Mouse (Mus musculus) gastrocnemius, postnatal 4 days (tissue): ENCODE measurements around the gene Pdzph1. TPM values are rescaled to one million over a fixed set of nuclear protein-coding genes. Genes with fewer than 3 reads are reported as not detected.
A peak's percentile ranks its signal among the peaks of the same experiment; 100 is the strongest.

Source experiments
- DNase-seq, 2 experiments: peaks; one replicate each; pipeline ENCODE4 v3.0.0; 2021 to 2022; ENCODE audit warnings: low spot score in 2 of 2, mixed read lengths in 2 of 2
- total RNA-seq, 2 experiments: library from RNA; stranded (reverse); gene quantifications; 2 replicates each; pipeline ENCODE4 v1.2.3; 2021

Gene Pdzph1
- total RNA-seq, 2 experiments from 2014 or later: not detected

- DNase-seq: no peak
Observed at GRCm38 (mm10) chr17:58923316-58923866, 67.8 kb downstream of the Pdzph1 start.

DNA sequence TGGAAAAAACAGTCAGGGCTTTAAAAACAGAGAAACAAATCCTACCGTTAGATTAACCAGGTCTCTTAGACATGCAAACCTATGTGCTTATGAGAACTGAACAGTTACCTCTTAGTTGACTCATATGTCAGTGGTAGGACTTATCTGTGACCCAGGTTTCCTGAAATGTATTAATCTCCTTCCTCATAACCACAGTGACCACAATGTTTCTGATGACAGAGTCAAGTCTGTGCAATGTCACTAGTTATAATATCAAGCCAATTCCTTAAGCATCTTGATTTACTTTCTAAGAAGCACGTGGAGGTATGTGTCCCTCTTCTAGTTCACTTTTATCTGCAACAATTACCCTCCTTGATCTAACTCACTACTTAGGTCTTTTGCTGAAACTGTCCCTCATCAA lies 68.4 kb downstream of the Pdzph1 start:
- no peak for DNase-seq

- no peak for DNase-seq
Observed at GRCm38 (mm10) chr17:58919927-58920326, 71.2 kb downstream of the Pdzph1 start.

DNA sequence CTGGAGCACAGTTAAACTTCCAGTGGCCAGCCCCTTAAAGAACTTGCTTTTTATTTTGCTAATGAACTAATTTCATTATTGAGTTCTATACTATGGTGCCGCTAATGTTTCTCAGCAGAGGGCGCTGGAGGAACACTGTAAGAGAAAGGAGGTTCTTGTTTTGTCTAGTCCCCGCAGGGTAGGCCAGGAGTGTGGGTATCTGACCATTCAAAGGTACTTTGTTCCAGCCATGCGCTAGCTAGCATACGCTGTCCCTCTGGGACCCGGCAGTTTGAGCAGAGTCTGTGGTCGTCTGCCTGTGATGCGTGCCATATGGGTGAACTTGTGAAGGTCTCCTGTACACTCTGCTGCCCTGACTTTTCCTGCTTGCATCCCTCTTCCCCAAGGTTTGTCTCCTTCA lies 72.1 kb downstream of the Pdzph1 start:
- DNase-seq: peak in 1 of 2 experiments; percentile 28

DNA sequence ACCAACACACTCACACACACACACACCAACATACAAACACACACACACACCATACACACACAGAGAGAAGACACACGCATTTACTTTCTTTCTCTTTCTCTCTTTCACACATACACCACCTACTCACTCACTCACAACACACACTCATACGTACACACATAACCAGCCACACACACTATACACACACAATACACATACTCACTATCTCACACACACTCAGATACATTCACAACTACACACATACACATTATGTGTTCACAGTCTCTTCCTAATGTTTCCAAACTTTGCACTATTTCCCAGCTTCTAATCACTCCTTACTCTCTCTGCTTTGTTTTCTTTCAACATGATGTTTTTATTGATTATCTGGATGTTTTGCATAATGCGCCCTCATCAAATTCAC lies 72.6 kb downstream of the Pdzph1 start:
- no peak for DNase-seq

GRCm38 (mm10) chr17:58911564-58911963 lies 79.6 kb downstream of the Pdzph1 start:
- DNase-seq: no peak

GRCm38 (mm10) chr17:58909061-58909661 lies 82.0 kb downstream of the Pdzph1 start:
- DNase-seq: peak in 1 of 2 experiments; percentile 41

DNA sequence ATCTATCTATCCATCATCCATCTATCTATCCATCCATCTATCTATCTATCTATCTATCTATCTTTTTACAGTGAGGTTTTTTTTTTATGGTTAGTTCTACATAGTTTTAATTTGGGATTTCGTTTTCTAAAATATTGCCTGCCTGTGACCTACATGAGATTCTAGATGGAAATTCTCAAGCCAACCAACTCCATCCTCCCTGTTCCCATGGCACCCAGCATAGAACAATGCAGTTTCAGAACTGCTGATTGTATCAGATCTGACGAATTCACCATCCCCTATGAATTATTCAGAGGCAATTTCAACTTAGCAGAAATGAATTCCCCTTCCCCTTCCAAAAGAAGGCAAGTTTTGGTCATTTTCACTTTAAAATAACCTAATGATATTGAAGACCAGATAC lies 85.2 kb downstream of the Pdzph1 start:
- DNase-seq: no peak

DNA sequence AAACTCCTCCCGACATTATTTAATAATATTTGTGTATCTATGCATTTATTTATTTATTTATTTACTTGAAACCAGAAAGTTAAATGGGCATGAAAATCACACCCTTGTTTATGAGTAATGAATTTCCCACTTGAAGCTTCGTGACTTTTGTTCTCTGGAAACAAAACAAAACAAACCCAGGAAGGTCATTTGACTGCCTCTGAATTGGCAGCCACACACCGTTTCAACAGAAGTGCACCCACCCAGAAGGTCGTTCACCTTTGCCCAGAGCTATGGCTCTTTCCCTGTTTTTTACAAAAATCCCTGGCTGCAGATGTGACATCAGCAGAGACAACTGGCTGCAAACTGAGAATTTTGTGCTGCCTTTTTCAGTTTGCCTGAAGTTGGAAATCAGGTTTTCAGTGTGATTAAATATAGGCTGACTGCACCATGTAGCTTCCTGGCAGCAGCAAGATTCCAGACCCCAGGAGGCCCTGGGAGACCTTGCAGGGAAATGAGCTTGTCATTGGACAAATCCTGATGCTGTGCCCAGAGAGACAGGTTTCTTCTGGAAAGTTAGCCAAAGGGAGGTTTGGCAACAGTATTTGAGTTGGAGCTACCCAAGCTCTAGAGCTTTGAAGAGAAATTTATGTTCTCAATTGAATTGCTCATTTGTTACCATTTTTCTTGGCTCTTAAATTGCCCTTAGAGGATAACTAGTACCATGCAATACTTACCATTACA lies 99.5 kb downstream of the Pdzph1 start:
- no peak for DNase-seq

DNA sequence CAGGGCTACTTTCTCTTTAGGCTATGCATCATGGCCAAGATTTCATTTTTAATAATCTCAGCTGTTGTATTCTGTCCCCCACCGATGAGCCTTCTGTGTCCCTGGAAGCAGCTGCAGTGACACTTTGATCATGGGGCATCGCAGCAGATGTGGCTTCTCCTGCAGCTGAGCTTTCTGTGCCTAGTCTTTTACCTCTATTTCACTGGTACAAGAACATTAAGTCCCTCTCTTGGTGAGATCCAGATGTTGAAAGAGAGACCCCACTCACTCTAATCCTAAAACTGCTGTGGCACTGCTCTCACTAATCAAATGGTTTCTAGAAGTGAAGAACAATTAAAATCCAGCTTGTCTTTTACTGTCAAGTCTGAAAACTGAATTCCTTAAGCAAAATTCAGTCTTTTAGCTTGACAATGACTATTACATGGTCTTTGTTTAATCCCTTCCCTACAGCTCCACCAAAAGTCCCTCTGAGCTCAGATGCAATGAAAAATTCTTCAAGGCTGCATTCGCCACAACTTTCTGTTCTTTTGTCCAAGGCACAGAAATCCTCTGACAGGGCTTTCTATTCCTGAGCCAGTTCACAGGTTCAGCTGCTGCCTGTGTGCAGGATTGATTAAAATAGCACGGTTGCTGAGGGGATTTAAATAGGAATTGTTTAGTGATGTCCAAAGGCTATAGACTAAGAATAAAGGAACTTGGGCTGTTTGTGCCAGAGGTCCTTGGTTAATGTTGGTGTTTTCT lies 101.1 kb downstream of the Pdzph1 start:
- no peak for DNase-seq

DNA sequence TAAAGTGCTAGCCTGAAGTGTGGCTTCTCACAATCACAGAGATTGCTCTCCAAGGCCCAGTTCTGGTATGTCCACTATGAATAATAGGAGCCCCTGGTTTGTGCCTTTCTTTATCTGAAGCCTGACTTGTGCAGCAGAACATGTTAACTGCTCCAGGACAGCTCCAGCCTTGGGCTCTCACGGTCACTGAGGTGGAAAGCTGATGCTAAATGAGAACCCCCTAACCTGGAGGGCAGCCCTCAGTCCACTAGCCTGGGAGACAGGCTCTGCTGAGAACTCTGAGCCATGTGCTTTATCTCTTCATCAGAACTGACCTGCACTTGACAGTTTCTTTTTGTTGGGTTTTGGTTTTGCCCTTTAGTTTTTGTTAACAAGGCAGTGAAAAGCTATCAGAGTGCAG lies 106.8 kb downstream of the Pdzph1 start:
- no peak for DNase-seq

DNA sequence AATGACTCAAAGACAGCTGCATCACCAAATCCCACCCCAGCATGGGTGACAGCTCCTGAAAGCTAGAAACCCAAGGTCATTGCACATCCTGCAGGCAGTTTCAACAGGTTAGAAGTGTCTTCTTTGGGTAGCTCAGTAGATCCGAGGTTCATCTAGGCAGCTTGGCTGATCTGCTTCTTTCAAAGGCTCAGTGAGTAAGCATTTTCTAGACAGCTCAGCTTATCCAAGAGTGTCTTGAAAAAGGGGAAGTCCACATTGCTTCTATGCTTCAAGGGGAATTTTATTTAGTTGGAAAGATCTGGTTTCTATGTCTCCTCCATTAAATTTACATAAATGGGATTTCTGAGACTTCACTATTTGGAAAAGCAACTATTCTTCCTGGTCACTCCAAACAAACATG lies 117.8 kb downstream of the Pdzph1 start:
- no peak for DNase-seq

GRCm38 (mm10) chr17:58870795-58871194 lies 120.4 kb downstream of the Pdzph1 start:
- no peak for DNase-seq

Other genes with a start within 250 kb of the Pdzph1 start
- 1 to 10 TPM; 4.9 to 7.2 TPM for gene Nudt12, start 22.0 kb upstream of the Pdzph1 start, total RNA-seq